Mouse (Mus musculus) brain, adult 2 months (tissue): ENCODE results near the gene 1700074P13Rik.
"Not testable (repeated sequence)": the region's sequence is repeated elsewhere in the genome, so short reads cannot be mapped to it uniquely, and the experiment has no call there.

Experiments used
- DNase-seq: peaks from one replicate; pipeline ENCODE4 v3.0.0; 2011; ENCODE audit warnings: low read depth, low spot score

1700074P13Rik gene

GRCm38 (mm10) chr6:40940457-40940856, at the start of gene 1700074P13Rik:
Gene 1700074P13Rik, minus strand, starts transcription at chr6:40940557.
- no peak for DNase-seq

DNA sequence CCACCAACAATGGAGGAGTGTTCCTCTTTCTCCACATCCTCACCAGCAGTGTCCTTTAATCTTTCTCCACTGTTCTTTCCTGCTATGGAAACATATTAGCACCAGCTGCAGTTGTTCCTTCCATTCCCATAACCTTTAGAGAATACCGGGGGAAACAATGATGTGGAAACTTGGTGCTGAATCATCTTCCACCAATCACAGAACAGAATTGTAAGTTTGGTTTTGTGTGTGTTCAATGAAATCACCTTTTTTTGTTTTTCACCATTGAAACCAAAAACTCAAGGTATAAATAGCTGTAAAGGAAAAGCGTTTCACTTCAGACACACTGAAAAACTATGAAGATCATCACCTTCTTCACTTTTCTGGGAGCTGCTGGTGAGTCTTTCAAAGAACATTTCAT, 24.1 kb upstream of the 1700074P13Rik start, which contains the start of gene 1810009J06Rik:
Gene 1810009J06Rik (plus strand): TSS at position 301 of the 400 bp plus-strand sequence.
- not testable (repeated sequence) for DNase-seq

DNA sequence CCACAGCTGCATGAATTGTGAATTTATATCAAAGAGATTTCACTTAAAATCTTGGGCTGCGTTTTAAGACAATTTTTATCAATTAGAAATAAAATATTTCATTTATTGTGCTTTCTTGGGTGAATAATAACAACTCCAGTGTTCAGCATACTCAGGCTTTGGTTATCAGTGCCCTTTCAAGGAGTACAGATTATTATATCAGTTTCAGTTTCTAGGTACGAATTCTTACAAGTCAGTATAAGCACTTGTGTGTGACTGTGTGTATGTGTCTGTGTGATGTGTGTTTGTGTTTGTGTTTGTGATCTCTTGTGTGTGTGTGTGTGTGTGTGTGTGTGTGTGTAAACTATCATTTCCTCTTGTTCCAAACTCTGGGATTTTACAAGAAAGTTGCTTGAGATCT, 13.4 kb upstream of the 1700074P13Rik start:
- no peak for DNase-seq

- no peak for DNase-seq
Measured at GRCm38 (mm10) chr6:40951770-40952169, 11.4 kb upstream of the 1700074P13Rik start, which contains the start of gene Gm4744. Gene Gm4744, minus strand, starts transcription at chr6:40951870.

GRCm38 (mm10) chr6:40919954-40920353, 20.4 kb downstream of the 1700074P13Rik start:
- DNase-seq = no peak

DNA sequence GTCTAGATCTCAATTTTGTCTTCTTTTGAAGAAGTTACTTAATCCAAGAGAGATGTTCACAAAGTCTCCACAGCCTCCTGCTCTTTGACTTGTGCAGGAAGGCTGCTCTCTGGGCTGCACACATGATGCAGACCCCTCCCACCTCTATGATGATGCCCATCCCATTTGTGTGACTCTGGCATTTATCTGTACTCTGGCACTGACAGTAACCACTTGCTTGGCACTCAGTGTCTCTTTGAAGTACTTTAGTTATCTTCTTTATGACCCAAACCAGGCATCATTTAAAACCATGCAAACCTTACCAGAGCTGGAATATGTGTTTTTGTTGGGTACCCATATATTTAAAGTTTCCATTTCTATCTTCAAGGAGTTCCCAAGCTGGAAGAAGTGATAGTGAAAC, 40.1 kb downstream of the 1700074P13Rik start, which contains the start of gene Prss58:
Gene Prss58 (minus strand): TSS at position 101 of the 400 bp plus-strand sequence.
- no peak for DNase-seq

- no peak for DNase-seq
Measured at GRCm38 (mm10) chr6:40894716-40895115, 45.6 kb downstream of the 1700074P13Rik start.

DNA sequence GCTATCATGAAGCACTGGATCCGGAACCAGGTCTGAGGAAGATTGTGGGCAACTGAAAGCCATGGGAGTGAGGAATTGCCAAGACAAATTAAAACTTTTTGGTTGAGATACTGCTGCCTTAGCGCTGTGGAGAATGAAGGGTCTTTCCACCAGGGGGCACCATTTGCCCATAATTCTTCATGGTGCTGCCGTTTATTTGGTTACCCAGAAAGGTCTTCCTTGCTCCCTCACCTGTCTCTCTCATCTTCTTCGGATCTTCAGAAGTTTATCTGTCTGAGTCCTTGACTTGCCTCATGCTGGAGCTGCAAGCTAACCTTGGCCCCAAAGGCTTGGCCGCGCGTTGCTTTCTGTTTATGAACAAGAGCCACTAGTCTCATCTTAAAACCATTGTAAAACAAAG, 46.8 kb downstream of the 1700074P13Rik start:
- peak; percentile 22 for DNase-seq

GRCm38 (mm10) chr6:40891754-40892153, 48.6 kb downstream of the 1700074P13Rik start:
- no peak for DNase-seq

GRCm38 (mm10) chr6:40890973-40891372, 49.4 kb downstream of the 1700074P13Rik start:
- DNase-seq = no peak

GRCm38 (mm10) chr6:40887394-40887793, 53.0 kb downstream of the 1700074P13Rik start, which contains the start of gene Moxd2:
Gene Moxd2, minus strand, starts transcription at chr6:40887494.
- DNase-seq = no peak
